Mouse (Mus musculus): ENCODE data around the gene Ell. TPM values are rescaled to one million over a fixed set of nuclear protein-coding genes. Genes with fewer than 3 reads are reported as not detected.
A peak's percentile ranks its signal among the peaks of the same experiment; 100 is the strongest.

The Ell gene
- polyA plus RNA-seq, 1 experiment from 2014 or later, result 17.2 TPM

- 37% methylated on average over 13 of the region's 13 CpGs for WGBS
- H3K27ac ChIP-seq, result peak overlapping the region; percentile 91
Measured at GRCm38 (mm10) chr8:70528182-70528797, 11.0 kb upstream of the Ell start.

GRCm38 (mm10) chr8:70529299-70529698, 10.0 kb upstream of the Ell start:
- Histone ChIP-seq H3K27me3 (no peaks in the 10 kb centered on the region), H3K9ac (peak overlapping the region; percentile 49), H3K36me3 (peaks cover 47% of the 10 kb centered on the region), H3K9me3 (no peaks in the 10 kb centered on the region), H3K27ac (no peak overlapping the region), H3K4me1 (replicated peaks) (peaks cover 33% of the 10 kb centered on the region), H3K4me2 (peak overlapping the region; percentile 78; the same call in 1 of the 2 replicates), H3K4me3 (peak overlapping the region; percentile 4; the same call in 1 of the 2 replicates)
- 87% methylated on average over 5 of the region's 5 CpGs for WGBS
- no peak for ATAC-seq (ENCODE audit: low FRiP score)

More at GRCm38 (mm10) chr8:70528182-70528797, 11.0 kb upstream of the Ell start:
- peak overlapping the region; percentile 77 for H3K4me3 ChIP-seq
- peaks cover 37% of the 10 kb centered on the region for H3K36me3 ChIP-seq
- H3K27me3 ChIP-seq, result no peaks in the 10 kb centered on the region
- H3K9ac ChIP-seq, result peak overlapping the region; percentile 92
- no peaks in the 10 kb centered on the region for H3K9me3 ChIP-seq
- ATAC-seq (ENCODE audit: low FRiP score), result no peak
- peak overlapping the region; percentile 78 for H3K4me2 ChIP-seq
- H3K4me1 ChIP-seq (replicated peaks), result peaks cover 38% of the 10 kb centered on the region

DNA sequence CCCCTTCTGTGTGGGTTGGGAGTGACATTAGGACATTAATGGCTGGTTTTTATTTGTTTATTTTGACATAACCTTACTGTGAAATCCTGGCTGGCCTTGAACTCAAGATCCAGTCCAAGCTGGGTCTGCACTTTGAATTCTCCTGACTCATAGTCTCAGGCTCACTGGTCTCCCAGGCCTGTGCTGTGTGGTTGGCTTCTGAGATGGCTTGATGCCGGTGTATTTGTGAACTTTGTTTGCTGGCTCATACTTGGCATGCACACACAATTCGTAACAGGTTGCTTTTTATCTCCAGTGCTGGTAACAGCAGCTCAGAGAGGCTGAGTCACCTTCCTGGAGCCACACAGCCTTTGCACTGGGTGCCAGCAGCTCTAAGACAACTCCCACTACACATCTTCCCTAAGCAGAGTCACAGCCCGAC, 9.5 kb upstream of the Ell start:
- H3K4me3 ChIP-seq, result no peak overlapping the region
- no peaks in the 10 kb centered on the region for H3K9me3 ChIP-seq
- H3K9ac ChIP-seq, result no peak overlapping the region
- ATAC-seq (ENCODE audit: low FRiP score), result no peak
- no peak overlapping the region for H3K27ac ChIP-seq
- H3K4me2 ChIP-seq, result no peak overlapping the region
- 93% methylated on average over 3 of the region's 3 CpGs for WGBS
- peaks cover 52% of the 10 kb centered on the region for H3K36me3 ChIP-seq
- no peaks in the 10 kb centered on the region for H3K27me3 ChIP-seq
- peaks cover 33% of the 10 kb centered on the region for H3K4me1 ChIP-seq (replicated peaks)

GRCm38 (mm10) chr8:70530314-70530713, 8.9 kb upstream of the Ell start:
- H3K9ac ChIP-seq, result no peak overlapping the region
- no peak overlapping the region for H3K4me3 ChIP-seq
- no peak overlapping the region for H3K27ac ChIP-seq
- H3K9me3 ChIP-seq, result no peaks in the 10 kb centered on the region
- H3K27me3 ChIP-seq, result no peaks in the 10 kb centered on the region
- peaks cover 58% of the 10 kb centered on the region for H3K36me3 ChIP-seq
- H3K4me2 ChIP-seq, result no peak overlapping the region
- ATAC-seq (ENCODE audit: low FRiP score), result no peak
- H3K4me1 ChIP-seq (replicated peaks), result peaks cover 33% of the 10 kb centered on the region
- WGBS, result 91% methylated on average over 2 of the region's 2 CpGs

- no peak for ATAC-seq (ENCODE audit: low FRiP score)
- peaks cover 19% of the 10 kb centered on the region for H3K4me1 ChIP-seq (replicated peaks)
- WGBS, result 94% methylated on average over 12 of the region's 12 CpGs
- H3K4me2 ChIP-seq, result no peak overlapping the region
- no peak overlapping the region for H3K27ac ChIP-seq
- no peak overlapping the region; the same call in 1 of the 2 replicates for H3K9ac ChIP-seq
- no peaks in the 10 kb centered on the region for H3K9me3 ChIP-seq
- H3K36me3 ChIP-seq, result peaks cover 81% of the 10 kb centered on the region
- H3K4me3 ChIP-seq, result no peak overlapping the region
- H3K27me3 ChIP-seq, result no peaks in the 10 kb centered on the region
Measured at GRCm38 (mm10) chr8:70534281-70534680, 5.0 kb upstream of the Ell start.

GRCm38 (mm10) chr8:70535221-70535620, 4.0 kb upstream of the Ell start:
- WGBS, result 90% methylated on average over 3 of the region's 3 CpGs
- ATAC-seq (ENCODE audit: low FRiP score), result no peak

DNA sequence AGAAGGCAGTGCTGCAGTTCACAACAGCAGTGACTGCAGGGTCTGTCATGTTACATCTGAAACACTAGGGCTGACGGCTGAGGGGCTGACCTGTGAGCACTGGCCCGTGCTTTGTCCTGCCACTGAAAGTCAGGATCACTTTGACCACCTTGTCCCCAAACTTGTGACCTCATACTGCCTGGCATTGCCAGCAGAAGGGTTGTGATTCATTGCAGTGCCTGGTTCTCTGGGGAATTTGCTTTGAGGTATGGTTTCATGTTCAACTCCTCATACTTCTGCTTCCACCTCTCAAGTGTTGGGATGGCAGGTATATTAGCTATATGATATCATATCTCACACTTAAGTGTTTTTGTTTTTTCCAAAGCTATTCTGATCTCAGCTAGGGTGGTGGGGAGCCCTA, 3.6 kb upstream of the Ell start:
- no peak for ATAC-seq (ENCODE audit: low FRiP score)
- Histone ChIP-seq H3K36me3 (peaks cover 70% of the 10 kb centered on the region), H3K27ac (no peak overlapping the region), H3K4me1 (replicated peaks) (peaks cover 17% of the 10 kb centered on the region), H3K27me3 (no peaks in the 10 kb centered on the region), H3K9ac (no peak overlapping the region), H3K9me3 (no peaks in the 10 kb centered on the region), H3K4me3 (no peak overlapping the region), H3K4me2 (no peak overlapping the region)
- WGBS, result 97% methylated on average over 2 of the region's 2 CpGs

More at GRCm38 (mm10) chr8:70535221-70535620, 4.0 kb upstream of the Ell start:
- no peak overlapping the region for H3K4me2 ChIP-seq
- no peak overlapping the region for H3K9ac ChIP-seq
- no peak overlapping the region for H3K27ac ChIP-seq
- H3K4me1 ChIP-seq (replicated peaks), result peaks cover 13% of the 10 kb centered on the region
- peaks cover 74% of the 10 kb centered on the region for H3K36me3 ChIP-seq
- H3K4me3 ChIP-seq, result no peak overlapping the region
- no peaks in the 10 kb centered on the region for H3K27me3 ChIP-seq
- no peaks in the 10 kb centered on the region for H3K9me3 ChIP-seq

DNA sequence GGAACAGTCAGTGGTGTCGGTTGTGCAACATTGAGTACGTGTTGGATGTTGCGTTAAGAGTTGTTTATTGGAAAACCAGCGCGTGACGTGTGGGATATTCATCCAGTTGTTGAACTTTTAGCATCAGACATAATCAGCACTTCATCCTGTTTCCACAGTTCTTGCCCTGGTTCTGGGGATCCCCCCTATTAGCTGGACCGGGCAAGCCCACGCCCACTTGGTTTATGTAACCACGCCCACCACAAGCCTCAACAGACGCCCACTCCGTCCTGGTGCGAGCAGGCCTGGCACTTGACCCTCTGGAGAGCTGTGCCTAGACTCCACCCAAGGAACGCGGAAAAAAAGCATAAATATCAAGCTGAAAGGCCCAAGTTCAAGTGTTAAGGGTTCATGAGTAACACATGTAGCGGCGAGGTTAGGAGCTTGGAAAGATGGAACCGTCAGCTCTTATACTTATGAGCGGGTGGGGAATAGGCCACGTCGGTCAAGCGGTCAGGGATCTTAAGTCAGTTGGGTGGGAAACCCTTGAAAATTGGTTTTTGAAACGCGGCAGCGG, 1.2 kb upstream of the Ell start:
- peaks cover 38% of the 10 kb centered on the region for H3K4me1 ChIP-seq (replicated peaks)
- peak overlapping the region; percentile 63; the same call in 1 of the 2 replicates for H3K9ac ChIP-seq
- H3K27me3 ChIP-seq, result no peaks in the 10 kb centered on the region
- H3K4me2 ChIP-seq, result peak overlapping the region; percentile 96
- peak; percentile 9 for ATAC-seq (ENCODE audit: low FRiP score)
- WGBS, result 12% methylated on average over 24 of the region's 24 CpGs
- peaks cover 46% of the 10 kb centered on the region for H3K36me3 ChIP-seq
- peak overlapping the region; percentile 83 for H3K4me3 ChIP-seq
- no peaks in the 10 kb centered on the region for H3K9me3 ChIP-seq
- peak overlapping the region; percentile 95 for H3K27ac ChIP-seq

DNA sequence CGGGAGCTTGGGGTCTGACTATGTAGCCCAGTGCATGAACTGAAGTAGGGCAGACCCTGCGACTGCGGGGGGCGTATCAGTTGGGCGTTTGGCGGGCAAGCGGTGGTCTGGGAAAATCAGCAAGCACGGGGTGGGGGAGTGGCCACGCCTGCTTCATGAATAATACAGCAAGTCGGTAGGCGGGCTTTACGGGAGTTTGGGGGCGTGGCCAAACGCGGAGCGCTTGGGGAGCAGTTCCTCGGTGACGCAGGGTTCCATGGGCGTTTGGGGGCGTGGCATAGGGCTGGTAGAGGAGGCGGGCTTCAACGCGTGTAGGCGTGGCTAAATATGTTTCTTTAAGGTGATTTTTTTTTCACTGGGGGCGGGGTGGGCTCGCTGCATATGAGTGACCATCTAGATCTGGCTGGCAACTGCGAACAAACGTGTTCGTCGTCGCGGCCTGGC, 602 bp upstream of the Ell start:
- Histone ChIP-seq H3K27ac (peak overlapping the region; percentile 95), H3K9me3 (no peaks in the 10 kb centered on the region), H3K9ac (peak overlapping the region; percentile 88), H3K4me3 (peak overlapping the region; percentile 83), H3K4me2 (peak overlapping the region; percentile 96), H3K36me3 (peaks cover 40% of the 10 kb centered on the region), H3K4me1 (replicated peaks) (peaks cover 43% of the 10 kb centered on the region), H3K27me3 (no peaks in the 10 kb centered on the region)
- peak; percentile 77 for ATAC-seq (ENCODE audit: low FRiP score)
- WGBS, result under 1% methylated on average over 32 of the region's 32 CpGs

DNA sequence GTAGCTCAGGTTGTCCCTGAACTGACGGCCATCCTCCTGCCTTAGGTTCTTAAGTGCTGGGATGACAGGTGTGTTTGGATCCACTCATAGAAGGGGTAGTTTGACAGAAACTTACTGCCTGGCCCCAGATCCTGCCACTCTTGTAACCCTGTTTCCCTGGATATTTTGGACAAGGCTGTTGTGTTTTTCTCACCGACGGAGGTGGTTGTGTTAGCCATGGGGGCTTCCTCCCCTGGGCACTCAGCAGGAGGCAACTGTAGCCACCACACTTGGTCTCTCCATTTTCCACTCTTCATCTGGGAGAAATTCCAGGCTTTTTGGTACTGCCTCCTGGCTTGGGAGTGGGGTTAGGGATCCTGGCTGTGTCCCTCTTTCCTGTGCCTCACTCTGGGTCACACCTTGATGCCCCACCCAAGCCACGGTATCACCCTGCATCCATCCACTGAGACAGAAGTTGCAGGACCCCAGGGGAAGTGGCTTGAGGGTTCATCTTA, 803 bp downstream of the Ell start:
- Histone ChIP-seq H3K4me2 (peak overlapping the region; percentile 96), H3K4me1 (replicated peaks) (peaks cover 51% of the 10 kb centered on the region), H3K4me3 (peak overlapping the region; percentile 83), H3K36me3 (peaks cover 26% of the 10 kb centered on the region), H3K27ac (peak overlapping the region; percentile 95), H3K9me3 (no peaks in the 10 kb centered on the region), H3K9ac (peak overlapping the region; percentile 88), H3K27me3 (no peaks in the 10 kb centered on the region)
- WGBS, result 19% methylated on average over 4 of the region's 4 CpGs
- no peak for ATAC-seq (ENCODE audit: low FRiP score)

DNA sequence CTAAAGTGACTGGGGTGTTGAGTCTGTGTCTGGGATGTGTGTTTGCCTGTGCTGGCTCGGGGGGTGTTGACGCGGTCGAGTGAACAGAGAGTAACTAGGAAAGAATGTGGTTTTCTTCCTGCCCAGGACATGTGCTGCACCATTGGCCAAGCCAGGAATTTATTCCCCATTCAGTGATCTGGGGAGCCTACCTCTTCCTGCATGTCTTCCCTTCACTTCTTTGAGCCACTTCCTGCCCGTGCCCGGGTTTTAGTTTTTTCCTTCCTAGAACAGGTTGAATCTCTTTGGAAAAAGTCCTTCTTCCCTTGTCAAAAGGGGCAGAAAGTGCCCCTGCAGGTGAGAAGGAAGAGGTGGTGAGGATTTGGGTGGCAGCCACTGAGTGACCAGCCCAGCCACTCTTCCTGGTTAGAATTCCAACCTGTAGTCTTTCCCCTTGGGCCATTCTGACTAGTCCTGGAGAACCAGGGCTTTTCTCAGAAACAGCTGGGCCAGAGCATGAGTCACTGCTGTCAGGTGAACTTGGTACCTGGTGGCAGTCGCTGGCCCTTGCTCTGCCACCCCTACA, 1.3 kb downstream of the Ell start:
- H3K9me3 ChIP-seq, result no peaks in the 10 kb centered on the region
- ATAC-seq (ENCODE audit: low FRiP score), result no peak
- H3K4me3 ChIP-seq, result peak overlapping the region; percentile 83
- peak overlapping the region; percentile 96 for H3K4me2 ChIP-seq
- no peak overlapping the region for H3K27ac ChIP-seq
- H3K27me3 ChIP-seq, result no peaks in the 10 kb centered on the region
- H3K4me1 ChIP-seq (replicated peaks), result peaks cover 51% of the 10 kb centered on the region
- WGBS, result 52% methylated on average over 7 of the region's 7 CpGs
- H3K36me3 ChIP-seq, result peaks cover 21% of the 10 kb centered on the region
- peak overlapping the region; percentile 88 for H3K9ac ChIP-seq

- Histone ChIP-seq H3K4me2 (peak overlapping the region; percentile 96), H3K36me3 (peaks cover 16% of the 10 kb centered on the region), H3K4me3 (peak overlapping the region; percentile 83), H3K9ac (peak overlapping the region; percentile 88), H3K4me1 (replicated peaks) (peaks cover 51% of the 10 kb centered on the region), H3K27ac (no peak overlapping the region), H3K27me3 (no peaks in the 10 kb centered on the region), H3K9me3 (no peaks in the 10 kb centered on the region)
- WGBS, result 93% methylated on average over 5 of the region's 5 CpGs
- ATAC-seq (ENCODE audit: low FRiP score), result no peak
Measured at GRCm38 (mm10) chr8:70541081-70541480, 1.8 kb downstream of the Ell start.

Measured in hindbrain, embryonic 13.5 days (tissue).